Comparison of ENCODE assay signal across 14 mouse cellular contexts in genomic region chr12:100239807-100240206, GRCm38 (mm10). TPM values are rescaled to one million over a fixed set of nuclear protein-coding genes. Genes with fewer than 3 reads are reported as not detected.
A peak's percentile ranks its signal among the peaks of the same experiment; 100 is the strongest.
DNase-seq lines count a peak whose midpoint lies in the region; ATAC-seq and TF ChIP-seq lines count a peak whose summit lies in the region.
"Had no signal": no experiment of that assay in that cellular context is flagged by ENCODE, and none has a peak within 500 bp of the region (broad histone marks: within the 10 kb centered on the region; RNA-seq: fewer than 3 reads in every experiment).

No protein-coding gene starts in this region.

- no peaks in the 10 kb centered on the region for H3K27me3 ChIP-seq in forebrain, embryonic 10.5 days (ENCODE audit: poor library complexity, severe bottlenecking)
- no peaks in the 10 kb centered on the region for H3K27me3 ChIP-seq in forebrain, embryonic 11.5 days (ENCODE audit: control insufficient read depth, insufficient read depth, low read length)
- no peaks in the 10 kb centered on the region for H3K27me3 ChIP-seq in forebrain, embryonic 16.5 days (replicated peaks; ENCODE audit: control insufficient read depth, insufficient read depth, low read length)
- H3K27me3 ChIP-seq: embryonic facial prominence, embryonic 15.5 days; heart, embryonic 15.5 days; limb, embryonic 12.5 days had no signal

- DNase-seq in forebrain, embryonic 10.5 days (ENCODE audit: extremely low spot score, low spot score) = no peak
- no peak for DNase-seq in forebrain, embryonic 11.5 days (ENCODE audit: low spot score)
- no peak for DNase-seq in left cerebral cortex, adult 2 months (ENCODE audit: extremely low spot score in 1 of 2, low spot score in 2 of 2)
- DNase-seq in left cerebral cortex, adult 18-20 months (ENCODE audit: low spot score in 2 of 2) = no peak
- peak; percentile 79 for DNase-seq in brain, embryonic 14.5 days (ENCODE audit: low read depth)
- DNase-seq in embryo, embryonic 10.5 days (ENCODE audit: low spot score) = no peak
- DNase-seq: right cerebral cortex, postnatal 25 days; thymus, adult 18-20 months had no signal

- no peaks in the 10 kb centered on the region for H3K9me3 ChIP-seq in forebrain, embryonic 10.5 days
- no peaks in the 10 kb centered on the region for H3K9me3 ChIP-seq in forebrain, embryonic 11.5 days (ENCODE audit: control insufficient read depth, low read length)
- H3K9me3 ChIP-seq in forebrain, embryonic 16.5 days (ENCODE audit: control insufficient read depth, low read length) = no peaks in the 10 kb centered on the region
- H3K9me3 ChIP-seq: embryonic facial prominence, embryonic 15.5 days; heart, embryonic 15.5 days; limb, embryonic 12.5 days had no signal

- H3K9ac ChIP-seq in forebrain, embryonic 11.5 days (ENCODE audit: low read length) = no peak overlapping the region
- no peak overlapping the region for H3K9ac ChIP-seq in forebrain, embryonic 16.5 days (replicated peaks; ENCODE audit: low read depth, low read length)
- H3K9ac ChIP-seq: embryonic facial prominence, embryonic 15.5 days; heart, embryonic 15.5 days; hindbrain, embryonic 14.5 days; limb, embryonic 12.5 days had no signal

- H3K36me3 ChIP-seq in forebrain, embryonic 10.5 days (replicated peaks) = no peaks in the 10 kb centered on the region
- H3K36me3 ChIP-seq in forebrain, embryonic 11.5 days (ENCODE audit: control insufficient read depth, insufficient read depth, low read length) = no peaks in the 10 kb centered on the region
- H3K36me3 ChIP-seq in forebrain, embryonic 16.5 days (ENCODE audit: control insufficient read depth, insufficient read depth) = no peaks in the 10 kb centered on the region
- H3K36me3 ChIP-seq: embryonic facial prominence, embryonic 15.5 days; heart, embryonic 15.5 days; limb, embryonic 12.5 days had no signal

- H3K27ac ChIP-seq in forebrain, embryonic 10.5 days = peak overlapping the region; percentile 31; the same call in 1 of the 2 replicates
- no peak overlapping the region for H3K27ac ChIP-seq in forebrain, embryonic 11.5 days (ENCODE audit: low read depth, low read length)
- H3K27ac ChIP-seq in left cerebral cortex, adult 2 months = peak overlapping the region; percentile 36; the same call in 1 of the 2 replicates
- peak overlapping the region; percentile 48 for H3K27ac ChIP-seq in forebrain, embryonic 16.5 days (ENCODE audit: low read length)
- H3K27ac ChIP-seq: embryonic facial prominence, embryonic 15.5 days; heart, embryonic 15.5 days; hindbrain, embryonic 14.5 days; kidney, postnatal 0 days; limb, embryonic 12.5 days had no signal

- TF ChIP-seq POLR2A in brain, embryonic 14.5 days (IDR thresholded peaks at IDR 0.05; ENCODE audit: borderline replicate concordance, extremely low read depth, insufficient read depth, insufficient read length, poor library complexity, severe bottlenecking) = no peak

- no peak for TF ChIP-seq CTCF in left cerebral cortex, adult 2 months (IDR thresholded peaks at IDR 0.05)
- no peak for TF ChIP-seq CTCF in brain, embryonic 14.5 days (IDR thresholded peaks at IDR 0.05; ENCODE audit: borderline replicate concordance, extremely low read depth, insufficient read depth, insufficient read length)

- intact Hi-C loops in left cerebral cortex, adult 2 months (cut with DNase I) = no loop called here

- 90% methylated on average over 6 of the region's 6 CpGs for WGBS in forebrain, embryonic 10.5 days
- WGBS in forebrain, embryonic 11.5 days = 88% methylated on average over 6 of the region's 6 CpGs
- 39% methylated on average over 6 of the region's 6 CpGs for WGBS in forebrain, embryonic 16.5 days

- no peak for ATAC-seq in forebrain, embryonic 11.5 days (replicated peaks; ENCODE audit: low FRiP score)
- ATAC-seq in forebrain, embryonic 16.5 days = no peak

- H3K4me3 ChIP-seq in forebrain, embryonic 10.5 days = no peak overlapping the region
- H3K4me3 ChIP-seq in forebrain, embryonic 11.5 days (ENCODE audit: low read depth, low read length) = no peak overlapping the region
- no peak overlapping the region for H3K4me3 ChIP-seq in left cerebral cortex, adult 2 months
- H3K4me3 ChIP-seq in forebrain, embryonic 16.5 days (replicated peaks; ENCODE audit: low read length) = no peak overlapping the region
- H3K4me3 ChIP-seq: embryonic facial prominence, embryonic 15.5 days; heart, embryonic 15.5 days; limb, embryonic 12.5 days had no signal

- peaks cover 49% of the 10 kb centered on the region for H3K4me1 ChIP-seq in forebrain, embryonic 10.5 days
- peaks cover 9% of the 10 kb centered on the region; the same call in 1 of the 2 replicates for H3K4me1 ChIP-seq in forebrain, embryonic 11.5 days (replicated peaks; ENCODE audit: control insufficient read depth, insufficient read depth, low read length)
- H3K4me1 ChIP-seq in forebrain, embryonic 16.5 days (replicated peaks; ENCODE audit: control insufficient read depth, insufficient read depth, low read length) = peaks cover 21% of the 10 kb centered on the region
- H3K4me1 ChIP-seq: embryonic facial prominence, embryonic 15.5 days had no signal

- H3K4me2 ChIP-seq in forebrain, embryonic 11.5 days (ENCODE audit: low read depth, low read length, severe bottlenecking) = no peak overlapping the region
- no peak overlapping the region for H3K4me2 ChIP-seq in forebrain, embryonic 16.5 days (ENCODE audit: low read length)
- H3K4me2 ChIP-seq: embryonic facial prominence, embryonic 15.5 days; heart, embryonic 15.5 days; hindbrain, embryonic 14.5 days; limb, embryonic 12.5 days had no signal

RNA-seq across cellular contexts. Expression of gene Calm1, which starts 40.6 kb away (rescaled TPM):
- polyA plus RNA-seq in forebrain, embryonic 10.5 days (2016; fragmentation: Nextera tagmentation; extraction: Ambion mirVana) = 1,249 and 1,251 TPM in 2 replicates
- 1,244 and 1,283 TPM in 2 replicates for polyA plus RNA-seq in forebrain, embryonic 11.5 days (2014; fragmentation: Nextera tagmentation; extraction: Ambion mirVana)
- 1,000 to 10,000 TPM; 2,238 to 2,247 TPM for total RNA-seq in left cerebral cortex, adult 2 months (2021)
- total RNA-seq in left cerebral cortex, adult 18-20 months (2021) = 1,000 to 10,000 TPM; 2,232 to 2,307 TPM
- 545 and 624 TPM in 2 replicates for polyA plus RNA-seq in brain, embryonic 14.5 days (2012; rRNA removed)
- 2,124 and 2,140 TPM in 2 replicates for polyA plus RNA-seq in forebrain, embryonic 16.5 days (2015; fragmentation: Nextera tagmentation; extraction: Ambion mirVana)
